Mouse (Mus musculus) embryo, embryonic 11 days (tissue): ENCODE results near the gene Hs2st1.

Experiments
- DNase-seq: peaks from one replicate; pipeline ENCODE4 v3.0.0-alpha.2; 2015

Gene Hs2st1

GRCm38 (mm10) chr3:144550036-144550435 lies 19.9 kb downstream of the Hs2st1 start:
- DNase-seq = no peak

DNA sequence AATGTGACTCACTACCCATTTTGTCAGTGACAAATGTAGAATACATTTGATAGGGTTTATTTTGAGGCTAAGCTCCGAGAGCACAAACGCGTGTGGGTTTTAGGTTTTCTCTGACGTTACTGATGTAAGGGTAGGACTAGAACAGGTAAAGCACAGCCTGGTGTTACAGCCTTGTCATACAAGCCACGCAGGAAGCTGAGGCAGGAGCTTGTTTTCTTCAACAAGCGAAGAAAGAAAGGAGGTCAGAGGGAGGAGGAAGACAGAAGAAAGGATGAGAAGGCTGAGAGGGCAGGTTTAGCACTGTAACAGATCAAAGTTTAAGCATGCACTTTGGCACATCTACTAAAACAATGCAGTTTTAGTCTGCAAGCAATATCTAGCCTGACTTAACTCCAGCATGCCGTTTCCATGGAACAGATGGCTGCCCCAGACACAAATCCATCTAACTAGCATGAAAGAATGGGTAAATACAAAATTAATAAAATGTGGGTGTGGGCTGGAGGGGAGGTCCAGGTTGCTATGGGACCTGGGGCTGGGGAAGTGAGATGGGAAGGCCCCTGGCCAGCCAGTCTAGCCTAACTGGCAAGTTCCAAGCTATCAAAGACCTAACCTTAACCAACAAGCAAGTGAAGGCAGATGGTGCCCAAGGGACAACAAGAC lies 21.7 kb downstream of the Hs2st1 start:
- no peak for DNase-seq

DNA sequence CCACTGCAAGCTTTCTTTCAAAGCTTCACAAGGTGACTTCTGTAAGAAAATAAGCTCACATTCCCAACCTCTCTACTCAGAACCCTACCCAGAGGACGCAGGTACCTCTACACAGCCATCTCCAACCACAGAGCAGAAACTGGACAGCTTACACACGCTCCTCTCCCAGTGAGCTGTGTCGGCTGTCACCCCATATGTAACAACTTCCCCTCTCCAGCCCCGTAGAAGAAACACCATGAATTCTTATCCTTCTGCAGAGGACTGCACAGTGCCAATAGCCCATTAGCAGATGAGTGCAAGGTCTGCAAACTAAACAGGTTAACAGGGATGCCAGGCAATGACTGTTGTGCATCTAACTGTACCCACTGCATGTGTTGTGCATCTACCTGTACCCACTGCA lies 23.5 kb downstream of the Hs2st1 start:
- DNase-seq = no peak

DNA sequence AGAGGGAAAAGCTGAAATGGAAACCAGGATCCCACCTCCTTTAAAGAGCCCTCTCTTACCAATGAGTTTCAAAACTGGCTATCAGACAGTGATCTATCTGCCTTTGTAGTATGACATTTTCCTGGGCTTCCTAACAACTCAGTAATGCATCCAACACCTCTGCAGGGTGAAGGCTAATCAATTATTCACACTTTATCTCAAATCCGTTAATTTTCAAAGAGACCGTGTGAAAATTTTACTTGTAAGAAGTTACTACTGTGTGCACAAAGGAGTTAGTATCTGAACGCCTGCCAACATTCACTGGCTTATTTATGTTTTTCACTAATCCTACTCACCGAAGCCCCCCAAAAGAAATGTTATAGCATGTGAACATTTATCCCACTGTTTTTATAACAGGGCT lies 24.1 kb downstream of the Hs2st1 start:
- no peak for DNase-seq

DNA sequence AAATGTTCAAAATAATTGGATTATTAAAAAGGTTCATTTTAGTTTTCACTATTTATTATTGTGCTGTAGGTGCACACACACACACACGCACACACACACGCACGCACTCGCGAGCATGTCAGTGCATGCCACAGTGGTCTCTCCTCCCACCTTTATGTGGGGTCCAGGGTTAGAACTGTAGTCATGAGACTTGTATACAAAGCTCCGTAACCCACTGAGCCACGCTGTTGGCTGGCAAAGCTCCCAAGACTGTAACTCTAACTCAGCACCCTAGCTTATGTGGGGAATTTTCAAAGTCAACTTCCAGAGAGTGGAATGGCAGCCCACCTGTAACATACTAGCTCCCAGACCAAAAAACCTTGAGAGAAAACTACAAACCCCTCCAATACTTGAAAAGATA lies 24.8 kb downstream of the Hs2st1 start:
- no peak for DNase-seq

GRCm38 (mm10) chr3:144541906-144542438 lies 28.0 kb downstream of the Hs2st1 start:
- DNase-seq = no peak

DNA sequence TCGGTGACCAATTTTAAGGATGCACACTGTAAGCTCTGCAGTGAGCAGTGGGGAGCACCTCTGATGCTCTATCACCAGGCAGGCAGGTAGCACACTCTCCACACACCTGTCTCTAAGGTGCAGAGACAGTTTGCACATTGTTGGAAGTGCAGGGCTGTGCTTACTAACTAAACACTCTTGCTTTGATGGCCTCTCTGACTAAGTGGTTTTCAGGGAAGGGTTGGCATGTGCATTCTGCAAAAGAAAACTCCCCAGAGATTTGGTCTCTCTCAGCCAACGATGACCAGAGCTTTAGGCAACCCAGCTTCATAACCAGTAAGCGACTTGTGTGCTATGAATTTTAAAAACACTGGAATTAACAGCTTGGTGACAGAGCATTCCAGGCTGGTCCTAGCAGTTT lies 29.2 kb downstream of the Hs2st1 start:
- DNase-seq = no peak

- DNase-seq = no peak
These were observed 30.9 kb downstream of the Hs2st1 start for GRCm38 (mm10) chr3:144539051-144539450.

- no peak for DNase-seq
These were observed 32.7 kb downstream of the Hs2st1 start for GRCm38 (mm10) chr3:144537078-144537855.

DNA sequence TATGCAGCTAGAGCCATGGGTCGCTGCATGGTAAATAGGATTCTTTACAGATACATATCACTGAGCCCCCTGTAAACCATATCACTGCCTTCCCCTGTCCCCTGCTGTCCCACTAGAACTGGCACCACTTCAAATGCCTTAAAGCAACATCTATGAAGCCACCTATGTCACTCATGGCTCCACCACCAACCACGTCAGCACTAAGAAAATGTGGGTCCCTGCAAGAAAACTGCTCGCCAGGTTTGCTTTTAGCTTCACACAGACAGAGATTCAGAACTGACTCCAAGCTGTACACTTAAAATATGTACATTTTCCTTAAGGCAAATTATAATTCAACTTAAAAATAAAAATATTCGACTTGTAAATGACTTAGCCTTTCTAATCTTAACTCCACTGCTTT lies 34.9 kb downstream of the Hs2st1 start:
- no peak for DNase-seq

DNA sequence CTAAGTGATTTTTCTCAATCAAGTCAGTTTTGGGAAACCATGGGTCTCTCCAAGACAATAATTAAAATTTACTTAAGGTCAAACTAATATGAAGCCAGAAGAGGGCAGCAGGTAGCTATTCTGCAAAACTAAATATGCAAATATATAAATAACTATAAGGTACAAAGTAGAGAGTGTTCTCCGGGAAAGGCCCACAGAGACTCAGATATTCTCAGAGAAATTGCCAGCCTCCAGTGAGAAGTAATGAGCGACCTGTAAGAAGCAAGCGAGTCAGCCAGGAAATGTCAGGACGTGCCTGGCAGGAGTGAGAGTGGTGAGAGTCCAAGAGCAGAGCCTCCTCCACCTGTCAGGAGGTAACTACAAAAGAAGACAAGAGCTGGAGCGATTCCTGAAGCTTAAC lies 39.0 kb downstream of the Hs2st1 start:
- no peak for DNase-seq

- no peak for DNase-seq
These were observed 42.1 kb downstream of the Hs2st1 start for GRCm38 (mm10) chr3:144527918-144528317.

GRCm38 (mm10) chr3:144519581-144520272 lies 50.3 kb downstream of the Hs2st1 start:
- no peak for DNase-seq

- no peak for DNase-seq
These were observed 51.1 kb downstream of the Hs2st1 start for GRCm38 (mm10) chr3:144518917-144519316.

GRCm38 (mm10) chr3:144515286-144515685 lies 54.7 kb downstream of the Hs2st1 start:
- DNase-seq = no peak

DNA sequence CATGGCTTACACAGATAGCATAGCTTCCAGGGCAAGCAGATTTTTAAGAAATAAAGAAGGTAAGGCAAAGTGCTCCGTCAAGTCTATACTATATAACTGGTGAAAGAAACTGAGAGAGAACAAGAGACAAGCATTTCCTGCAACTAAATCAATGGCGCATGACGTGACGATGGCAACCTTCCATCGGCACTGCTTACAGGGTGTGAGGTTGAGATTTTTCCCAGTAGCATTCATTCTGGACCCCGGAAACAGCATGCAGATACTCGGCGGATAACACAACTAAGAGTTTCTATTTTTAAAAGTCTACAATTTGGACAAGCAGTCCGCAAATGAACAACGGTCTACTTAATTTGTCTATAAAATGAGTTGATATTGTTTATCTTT lies 55.9 kb downstream of the Hs2st1 start:
- DNase-seq = no peak

- no peak for DNase-seq
These were observed 56.5 kb downstream of the Hs2st1 start for GRCm38 (mm10) chr3:144513169-144514121.

GRCm38 (mm10) chr3:144510724-144511123 lies 59.3 kb downstream of the Hs2st1 start:
- no peak for DNase-seq

DNA sequence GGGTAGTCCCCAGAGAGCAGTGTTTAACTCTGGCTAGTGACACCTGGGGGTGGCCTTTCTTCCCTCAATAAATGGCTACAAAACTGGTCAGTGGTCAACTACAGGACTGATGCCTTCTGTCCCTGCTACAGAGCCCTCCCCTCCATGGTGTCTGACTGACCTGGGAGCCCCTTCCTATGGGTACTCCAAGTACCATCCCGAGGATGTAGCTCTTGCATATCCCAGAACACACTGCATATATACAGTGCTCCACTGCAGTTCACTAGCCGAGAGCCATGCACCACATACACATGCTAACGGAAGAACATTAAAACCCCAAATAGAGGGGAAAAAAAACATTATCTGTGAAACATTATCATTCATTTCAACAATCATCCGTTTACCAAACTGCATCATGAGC lies 61.6 kb downstream of the Hs2st1 start:
- no peak for DNase-seq

- DNase-seq = no peak
These were observed 62.1 kb downstream of the Hs2st1 start for GRCm38 (mm10) chr3:144507885-144508284.

- DNase-seq = peak; percentile 57
These were observed 63.8 kb downstream of the Hs2st1 start for GRCm38 (mm10) chr3:144506213-144506612.

DNA sequence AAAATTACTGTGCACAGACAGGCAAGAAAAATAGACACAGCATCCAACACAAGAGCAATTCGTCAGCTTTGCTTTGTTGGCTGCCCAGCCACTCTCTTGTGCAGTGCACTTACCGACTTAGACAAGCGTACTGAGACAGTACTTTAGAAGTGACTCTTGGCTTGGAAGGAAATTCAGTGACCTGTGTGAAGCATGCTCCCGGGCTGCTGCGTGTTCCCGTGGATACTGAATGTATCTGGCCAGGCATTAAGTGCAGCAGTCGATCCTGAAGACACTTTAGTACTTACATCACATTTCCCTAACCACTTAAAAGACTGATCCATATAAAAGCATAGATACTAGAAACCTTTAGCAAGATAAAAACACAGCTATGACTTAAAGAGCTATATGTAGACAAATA lies 68.1 kb downstream of the Hs2st1 start:
- DNase-seq = no peak

DNA sequence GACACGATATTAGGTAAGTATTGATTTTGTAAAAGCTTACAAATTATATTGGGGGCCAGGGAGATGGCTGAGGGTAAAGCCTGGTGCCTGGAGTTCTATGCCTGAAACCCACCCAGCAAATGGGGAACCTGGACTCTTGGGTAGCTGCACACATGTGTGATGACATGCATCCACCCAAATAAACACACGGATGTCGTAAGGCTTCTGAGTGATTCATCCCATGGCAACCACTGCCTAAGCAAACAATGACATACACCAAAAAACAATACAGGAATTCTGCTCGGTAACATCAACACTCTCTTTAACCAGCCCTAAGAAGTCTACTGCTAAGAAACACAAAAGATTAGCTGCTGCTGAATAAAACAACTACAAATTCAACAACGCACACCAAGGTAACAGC lies 73.2 kb downstream of the Hs2st1 start:
- no peak for DNase-seq
